Mouse (Mus musculus): ENCODE measurements around the gene Ank2. TPM values are rescaled to one million over a fixed set of nuclear protein-coding genes. Genes with fewer than 3 reads are reported as not detected.

The Ank2 gene
- polyA plus RNA-seq, 1 experiment from 2014 or later = 169 TPM

DNA sequence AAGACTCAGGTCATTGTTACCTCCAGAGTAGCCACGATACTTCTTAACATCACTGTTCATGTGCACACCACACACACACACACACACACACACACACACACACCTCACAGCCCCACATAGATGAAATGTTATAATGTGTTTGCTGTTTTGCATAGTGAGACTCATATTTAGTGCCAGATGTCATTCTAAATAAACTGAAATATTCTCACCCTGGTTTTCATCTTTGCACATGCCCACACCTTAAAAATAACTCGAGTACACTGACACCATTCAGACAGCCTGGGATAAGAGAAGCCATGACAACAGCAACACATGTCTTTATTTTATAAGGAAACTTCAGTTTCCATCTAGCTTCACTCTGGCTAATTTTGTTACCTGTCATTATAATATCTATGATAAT lies 312.1 kb downstream of the Ank2 start:
- H3K36me3 ChIP-seq (ENCODE audit: control insufficient read depth, insufficient read depth, low read length) = no peaks in the 10 kb centered on the region
- H3K27ac ChIP-seq (ENCODE audit: low read depth, low read length) = no peak overlapping the region
- H3K9ac ChIP-seq (ENCODE audit: low read depth, low read length) = no peak overlapping the region
- H3K9me3 ChIP-seq (ENCODE audit: control insufficient read depth, low read length) = no peaks in the 10 kb centered on the region
- ATAC-seq = no peak
- no peaks in the 10 kb centered on the region for H3K27me3 ChIP-seq (replicated peaks; ENCODE audit: control insufficient read depth, insufficient read depth, low read length)
- no peak overlapping the region for H3K4me3 ChIP-seq (ENCODE audit: low read length)
- WGBS = 87% methylated on average over 2 of the region's 2 CpGs
- peaks cover 2% of the 10 kb centered on the region; the same call in 1 of the 2 replicates for H3K4me1 ChIP-seq (ENCODE audit: control insufficient read depth, insufficient read depth, low read depth, low read length)
- H3K4me2 ChIP-seq (ENCODE audit: low read length) = no peak overlapping the region

DNA sequence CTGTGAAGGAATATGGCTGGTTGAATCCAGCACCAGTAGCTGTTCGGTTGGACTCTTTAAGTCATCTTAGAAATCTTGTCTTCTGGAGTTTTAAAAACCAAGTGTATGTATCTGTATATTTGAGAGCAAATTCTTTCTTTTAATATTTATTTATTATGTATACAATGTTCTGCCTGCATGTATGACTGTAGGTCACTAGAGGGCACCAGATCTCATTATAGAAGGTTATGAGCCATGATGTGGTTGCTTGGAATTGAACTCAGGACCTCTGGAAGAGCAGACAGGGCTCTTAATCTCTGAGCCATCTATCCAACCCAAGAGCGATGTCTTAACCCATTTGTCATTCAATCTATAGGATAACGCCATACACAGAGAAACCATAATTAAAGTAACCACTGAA lies 312.9 kb downstream of the Ank2 start:
- no peak overlapping the region for H3K4me3 ChIP-seq (ENCODE audit: low read length)
- H3K27me3 ChIP-seq (replicated peaks; ENCODE audit: control insufficient read depth, insufficient read depth, low read length) = no peaks in the 10 kb centered on the region
- H3K4me1 ChIP-seq (ENCODE audit: control insufficient read depth, insufficient read depth, low read depth, low read length) = peaks cover 2% of the 10 kb centered on the region; the same call in 1 of the 2 replicates
- WGBS = 87% methylated on average over 3 of the region's 3 CpGs
- H3K4me2 ChIP-seq (ENCODE audit: low read length) = no peak overlapping the region
- H3K27ac ChIP-seq (ENCODE audit: low read depth, low read length) = no peak overlapping the region
- H3K36me3 ChIP-seq (ENCODE audit: control insufficient read depth, insufficient read depth, low read length) = no peaks in the 10 kb centered on the region
- ATAC-seq = no peak
- no peak overlapping the region for H3K9ac ChIP-seq (ENCODE audit: low read depth, low read length)
- no peaks in the 10 kb centered on the region for H3K9me3 ChIP-seq (ENCODE audit: control insufficient read depth, low read length)

DNA sequence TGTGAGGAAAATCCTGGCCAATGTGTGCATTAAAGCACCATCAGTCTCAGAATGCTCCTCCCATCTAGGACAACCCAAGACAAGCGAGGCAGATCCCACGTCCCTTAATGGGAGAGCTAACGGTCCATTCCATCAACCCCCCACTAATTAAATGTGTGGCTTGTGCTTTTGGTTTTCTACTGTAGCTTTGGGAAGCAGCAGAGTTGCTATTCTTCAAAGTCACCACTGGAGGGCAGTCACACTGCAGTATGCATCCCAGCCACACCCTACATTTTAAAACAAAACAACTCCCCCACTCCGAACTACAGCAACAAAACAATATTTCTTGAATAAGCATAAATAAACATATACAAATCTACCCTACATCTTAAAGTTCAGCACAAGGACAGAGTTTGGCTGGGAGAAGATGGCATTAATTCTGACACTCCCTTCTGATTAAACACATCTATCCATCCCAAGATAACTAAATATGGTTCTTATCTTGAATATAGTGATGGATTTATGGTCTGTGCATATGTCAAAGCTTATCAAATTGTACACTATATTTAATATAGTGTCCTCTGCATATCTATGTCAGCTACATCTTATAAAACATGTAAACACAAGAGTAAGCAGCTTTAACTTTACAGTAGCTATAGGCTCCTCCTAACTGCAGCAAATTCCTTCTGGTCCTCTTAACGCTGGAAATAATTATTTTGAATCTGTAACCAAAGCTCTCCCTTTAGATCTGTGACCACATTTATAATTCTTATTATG lies 315.0 kb downstream of the Ank2 start:
- Histone ChIP-seq H3K27ac (ENCODE audit: low read depth, low read length) (no peak overlapping the region; the same call in 1 of the 2 replicates), H3K9ac (ENCODE audit: low read depth, low read length) (no peak overlapping the region), H3K4me1 (ENCODE audit: control insufficient read depth, insufficient read depth, low read depth, low read length) (peaks cover 2% of the 10 kb centered on the region; the same call in 1 of the 2 replicates), H3K36me3 (ENCODE audit: control insufficient read depth, insufficient read depth, low read length) (no peaks in the 10 kb centered on the region), H3K9me3 (ENCODE audit: control insufficient read depth, low read length) (no peaks in the 10 kb centered on the region), H3K4me3 (ENCODE audit: low read length) (no peak overlapping the region), H3K27me3 (replicated peaks; ENCODE audit: control insufficient read depth, insufficient read depth, low read length) (no peaks in the 10 kb centered on the region), H3K4me2 (ENCODE audit: low read length) (peak overlapping the region; percentile 28)
- WGBS = 9% methylated on average over 5 of the region's 5 CpGs
- ATAC-seq = peak; percentile 59

DNA sequence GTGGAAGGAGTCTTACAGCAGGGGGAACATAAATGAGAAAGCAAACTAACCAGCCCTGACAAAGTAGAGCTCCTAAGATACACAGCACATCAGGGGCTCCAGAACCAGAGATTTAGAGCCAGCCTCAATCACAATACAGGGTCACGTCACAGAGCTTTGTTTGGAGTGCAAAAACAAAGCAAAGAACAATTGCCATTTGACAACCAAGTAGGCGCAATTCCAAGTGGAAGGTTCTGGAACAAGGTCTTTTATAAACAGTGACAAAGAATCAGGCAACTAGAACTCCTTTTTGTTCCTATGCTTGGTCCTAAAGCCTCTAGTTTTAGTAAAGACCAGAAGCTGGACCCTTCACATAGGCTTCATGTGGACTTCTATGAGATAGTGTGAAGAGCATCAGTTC lies 326.5 kb downstream of the Ank2 start:
- Histone ChIP-seq H3K4me2 (ENCODE audit: low read length) (no peak overlapping the region), H3K4me1 (ENCODE audit: control insufficient read depth, insufficient read depth, low read depth, low read length) (no peaks in the 10 kb centered on the region), H3K4me3 (ENCODE audit: low read length) (no peak overlapping the region), H3K36me3 (ENCODE audit: control insufficient read depth, insufficient read depth, low read length) (no peaks in the 10 kb centered on the region), H3K27ac (ENCODE audit: low read depth, low read length) (no peak overlapping the region), H3K27me3 (replicated peaks; ENCODE audit: control insufficient read depth, insufficient read depth, low read length) (no peaks in the 10 kb centered on the region), H3K9me3 (ENCODE audit: control insufficient read depth, low read length) (no peaks in the 10 kb centered on the region), H3K9ac (ENCODE audit: low read depth, low read length) (no peak overlapping the region)
- no peak for ATAC-seq
- WGBS = 58% methylated on average over 2 of the region's 2 CpGs

DNA sequence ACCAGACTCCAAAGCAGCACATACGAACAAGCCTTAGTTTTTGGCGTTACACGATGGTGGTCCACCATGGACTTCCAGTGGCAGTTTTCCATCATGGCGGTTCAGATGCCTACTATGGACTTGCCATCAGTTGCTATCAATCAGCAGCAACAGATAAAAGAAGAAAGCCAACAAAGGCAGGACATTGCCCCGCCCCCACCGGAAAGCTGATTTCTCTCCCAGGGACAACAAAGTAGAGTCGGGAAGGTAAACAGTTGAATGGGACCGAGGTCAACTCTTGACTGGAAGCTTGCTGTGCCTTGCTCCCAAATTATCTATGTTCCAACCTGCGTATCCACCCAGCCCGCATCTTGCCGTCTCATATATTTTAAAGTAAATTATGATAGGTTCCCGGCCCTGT lies 328.9 kb downstream of the Ank2 start:
- Histone ChIP-seq H3K27ac (ENCODE audit: low read depth, low read length) (no peak overlapping the region), H3K27me3 (replicated peaks; ENCODE audit: control insufficient read depth, insufficient read depth, low read length) (no peaks in the 10 kb centered on the region), H3K4me1 (ENCODE audit: control insufficient read depth, insufficient read depth, low read depth, low read length) (no peaks in the 10 kb centered on the region), H3K4me2 (ENCODE audit: low read length) (no peak overlapping the region), H3K9me3 (ENCODE audit: control insufficient read depth, low read length) (no peaks in the 10 kb centered on the region), H3K36me3 (ENCODE audit: control insufficient read depth, insufficient read depth, low read length) (no peaks in the 10 kb centered on the region), H3K9ac (ENCODE audit: low read depth, low read length) (no peak overlapping the region), H3K4me3 (ENCODE audit: low read length) (no peak overlapping the region)
- 89% methylated on average over 12 of the region's 12 CpGs for WGBS
- no peak for ATAC-seq

DNA sequence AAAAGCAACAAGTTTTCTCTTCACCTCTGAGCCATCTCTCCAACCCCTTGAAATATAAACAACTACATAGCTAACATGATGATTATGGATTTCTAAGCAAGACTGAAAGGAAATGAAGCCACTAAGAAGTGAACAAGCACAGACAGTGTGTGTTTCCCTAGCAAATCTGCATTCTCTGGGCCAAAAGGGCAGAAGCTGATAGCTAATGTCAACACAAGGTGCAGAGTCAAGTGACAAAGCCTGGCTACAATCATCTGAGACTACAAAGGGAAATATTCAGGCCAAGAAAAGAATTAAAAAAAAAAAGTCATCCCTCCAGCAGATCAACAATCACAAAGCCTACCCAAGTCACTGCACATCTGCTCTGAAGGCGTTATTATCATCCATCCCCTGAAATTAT lies 330.0 kb downstream of the Ank2 start:
- 80% methylated on average over 1 of the region's 1 CpGs for WGBS
- no peak for ATAC-seq
- no peak overlapping the region for H3K9ac ChIP-seq (ENCODE audit: low read depth, low read length)

DNA sequence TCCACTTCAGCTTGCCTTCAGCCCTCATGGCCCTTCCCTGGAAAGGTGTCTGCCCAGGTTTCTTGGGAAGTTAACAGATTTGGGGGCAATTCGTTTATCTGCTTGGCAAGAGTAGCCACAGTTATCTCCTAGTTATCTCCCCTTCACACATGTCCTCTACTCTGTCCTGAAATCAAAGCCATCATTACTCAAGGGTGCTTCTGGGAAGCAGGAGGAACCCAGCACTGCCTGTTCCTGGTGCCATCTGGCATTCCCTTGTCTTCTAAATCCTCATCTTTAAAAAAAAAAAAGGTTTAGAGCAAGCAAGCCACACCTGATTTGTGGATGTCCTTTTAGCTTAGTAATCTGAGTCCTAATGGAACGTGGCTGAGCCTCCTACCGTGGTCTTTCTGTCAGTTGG lies 335.4 kb downstream of the Ank2 start:
- no peak overlapping the region for H3K4me3 ChIP-seq (ENCODE audit: low read length)
- WGBS = 57% methylated on average over 3 of the region's 3 CpGs
- H3K9me3 ChIP-seq (ENCODE audit: control insufficient read depth, low read length) = no peaks in the 10 kb centered on the region
- H3K4me2 ChIP-seq (ENCODE audit: low read length) = no peak overlapping the region
- H3K36me3 ChIP-seq (ENCODE audit: control insufficient read depth, insufficient read depth, low read length) = no peaks in the 10 kb centered on the region
- ATAC-seq = no peak
- no peak overlapping the region for H3K9ac ChIP-seq (ENCODE audit: low read depth, low read length)
- H3K27me3 ChIP-seq (replicated peaks; ENCODE audit: control insufficient read depth, insufficient read depth, low read length) = no peaks in the 10 kb centered on the region
- H3K27ac ChIP-seq (ENCODE audit: low read depth, low read length) = no peak overlapping the region
- H3K4me1 ChIP-seq (ENCODE audit: control insufficient read depth, insufficient read depth, low read depth, low read length) = peaks cover 7% of the 10 kb centered on the region

More for the DNA sequence above, 330.0 kb downstream of the Ank2 start:
- Histone ChIP-seq H3K9me3 (ENCODE audit: control insufficient read depth, low read length) (no peaks in the 10 kb centered on the region), H3K27ac (ENCODE audit: low read depth, low read length) (no peak overlapping the region), H3K4me3 (ENCODE audit: low read length) (no peak overlapping the region), H3K27me3 (replicated peaks; ENCODE audit: control insufficient read depth, insufficient read depth, low read length) (no peaks in the 10 kb centered on the region), H3K4me1 (ENCODE audit: control insufficient read depth, insufficient read depth, low read depth, low read length) (no peaks in the 10 kb centered on the region), H3K4me2 (ENCODE audit: low read length) (no peak overlapping the region), H3K36me3 (ENCODE audit: control insufficient read depth, insufficient read depth, low read length) (no peaks in the 10 kb centered on the region)

DNA sequence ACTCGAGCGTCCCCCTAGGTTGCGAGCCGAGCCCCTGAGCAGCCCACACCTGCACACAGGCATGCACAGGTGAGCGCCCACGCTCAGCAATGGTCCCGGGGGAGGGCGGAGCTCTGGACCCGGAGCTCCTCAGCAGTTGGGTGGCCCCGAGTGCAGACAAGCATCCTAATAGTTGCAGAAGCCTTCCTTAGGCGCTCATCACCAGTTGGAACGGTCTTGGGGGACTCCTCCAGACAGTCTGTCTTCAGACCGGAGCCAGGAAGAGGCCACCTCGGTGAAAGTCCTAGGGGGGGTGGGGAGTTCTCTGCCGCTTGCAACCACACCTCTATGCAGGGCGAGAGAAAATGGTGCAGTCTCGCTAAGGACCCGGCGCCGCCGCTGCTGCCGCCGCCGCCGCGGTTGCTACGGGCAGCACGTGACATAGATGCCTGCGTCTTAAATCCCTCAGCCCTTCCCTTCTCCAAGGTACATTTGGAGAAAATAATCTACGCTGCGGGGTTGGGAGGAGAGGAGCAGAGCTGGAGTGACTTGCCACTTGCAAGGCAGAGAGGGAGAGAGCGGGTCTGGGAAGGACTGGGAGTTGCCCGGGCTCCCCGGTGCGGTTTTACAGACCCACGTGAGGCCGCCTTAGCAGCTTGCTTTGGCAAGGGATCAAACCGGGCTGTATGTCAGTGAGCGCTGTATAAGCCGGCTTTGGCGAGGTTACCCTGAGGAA lies 337.0 kb downstream of the Ank2 start:
- WGBS = under 1% methylated on average over 41 of the region's 41 CpGs
- Histone ChIP-seq H3K4me1 (ENCODE audit: control insufficient read depth, insufficient read depth, low read depth, low read length) (peaks cover 7% of the 10 kb centered on the region), H3K4me2 (ENCODE audit: low read length) (peak overlapping the region; percentile 95), H3K4me3 (ENCODE audit: low read length) (peak overlapping the region; percentile 60), H3K36me3 (ENCODE audit: control insufficient read depth, insufficient read depth, low read length) (no peaks in the 10 kb centered on the region), H3K9ac (ENCODE audit: low read depth, low read length) (peak overlapping the region; percentile 67), H3K27ac (ENCODE audit: low read depth, low read length) (peak overlapping the region; percentile 73), H3K27me3 (replicated peaks; ENCODE audit: control insufficient read depth, insufficient read depth, low read length) (no peaks in the 10 kb centered on the region), H3K9me3 (ENCODE audit: control insufficient read depth, low read length) (no peaks in the 10 kb centered on the region)
- peak; percentile 89 for ATAC-seq

DNA sequence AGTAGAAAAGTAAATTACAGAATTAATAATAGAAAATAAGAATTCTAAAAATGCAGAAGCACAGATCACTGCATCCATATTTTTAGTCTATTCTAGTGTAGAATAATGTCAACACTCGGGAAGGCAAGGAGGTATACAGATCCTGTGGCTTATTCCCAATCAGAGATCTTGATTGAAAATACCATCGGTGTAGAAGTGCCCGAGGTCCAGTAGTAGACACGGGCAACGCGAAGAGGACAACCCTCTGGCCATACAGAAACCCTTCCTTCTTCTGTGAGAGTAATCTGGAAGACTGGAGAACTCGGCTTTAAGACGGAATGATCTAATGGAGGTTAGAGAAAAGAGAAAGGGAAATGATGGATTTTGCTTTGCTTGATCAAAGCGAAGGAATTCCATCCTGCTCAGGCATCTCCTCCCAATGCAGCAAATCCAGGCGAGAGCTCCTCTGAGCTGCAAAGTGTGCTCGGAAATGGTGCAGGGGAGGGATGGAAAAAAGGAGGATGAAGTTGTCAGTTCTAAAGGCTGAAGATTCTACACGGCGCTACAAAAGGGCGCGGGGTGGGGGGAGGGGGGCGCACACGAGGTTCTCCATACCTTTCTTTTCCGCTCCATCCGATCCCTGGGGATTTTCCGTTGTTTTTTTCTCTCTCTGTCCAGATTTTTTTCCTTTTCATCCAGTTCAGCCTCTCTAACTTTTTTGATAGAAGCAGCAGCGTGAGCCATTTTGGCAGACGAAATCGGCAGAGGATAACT lies 337.9 kb downstream of the Ank2 start:
- WGBS = 5% methylated on average over 23 of the region's 23 CpGs
- no peak for ATAC-seq
- Histone ChIP-seq H3K4me2 (ENCODE audit: low read length) (peak overlapping the region; percentile 95), H3K9me3 (ENCODE audit: control insufficient read depth, low read length) (no peaks in the 10 kb centered on the region), H3K36me3 (ENCODE audit: control insufficient read depth, insufficient read depth, low read length) (no peaks in the 10 kb centered on the region), H3K27ac (ENCODE audit: low read depth, low read length) (peak overlapping the region; percentile 10), H3K4me3 (ENCODE audit: low read length) (peak overlapping the region; percentile 60), H3K27me3 (replicated peaks; ENCODE audit: control insufficient read depth, insufficient read depth, low read length) (no peaks in the 10 kb centered on the region), H3K4me1 (ENCODE audit: control insufficient read depth, insufficient read depth, low read depth, low read length) (peaks cover 7% of the 10 kb centered on the region), H3K9ac (ENCODE audit: low read depth, low read length) (peak overlapping the region; percentile 67)

Data from hindbrain, embryonic 16.5 days (tissue).